Mouse (Mus musculus) MEL (cell line): ENCODE measurements around the gene Tsen2.

Source experiments
- CHD2 ChIP-seq: IDR thresholded peaks from 2 replicates; pipeline ENCODE4 v1.6.1; 2011; ENCODE audit warnings: low read length, improper control_type of control experiment
- CTCF ChIP-seq, 3 experiments: IDR thresholded peaks in 2 of 3; conservative IDR thresholded peaks in 1 of 3; 2 replicates each; pipeline ENCODE4 v1.5.1; 2011 to 2012; ENCODE audit warnings: low read length in 3 of 3, low read depth in 2 of 3, mild to moderate bottlenecking in 2 of 3, improper control_type of control experiment in 1 of 3, inconsistent platforms in 1 of 3, mixed read lengths in 1 of 3, moderate library complexity in 1 of 3; ENCODE audit not compliant: control insufficient read depth in 1 of 3, insufficient read depth in 1 of 3, poor library complexity in 1 of 3, severe bottlenecking in 1 of 3
- E2F4 ChIP-seq: IDR thresholded peaks from 2 replicates; pipeline ENCODE4 v1.6.1; 2011; ENCODE audit warnings: low read depth, low read length, improper control_type of control experiment, borderline replicate concordance
- POLR2A ChIP-seq, 2 experiments: IDR thresholded peaks; 2 replicates each; pipeline ENCODE4 v1.6.1; 2011 to 2012; ENCODE audit warnings: low read length in 2 of 2, mild to moderate bottlenecking in 2 of 2, control low read depth in 1 of 2, improper control_type of control experiment in 1 of 2, low read depth in 1 of 2, moderate library complexity in 1 of 2; ENCODE audit not compliant: control insufficient read depth in 1 of 2, insufficient read depth in 1 of 2, poor library complexity in 1 of 2
- SMC3 ChIP-seq: IDR thresholded peaks from 2 replicates; pipeline ENCODE4 v1.6.1; 2011; ENCODE audit warnings: low read depth, low read length, improper control_type of control experiment
- TAL1 ChIP-seq: IDR thresholded peaks from 2 replicates; pipeline ENCODE4 v1.6.1; 2012; ENCODE audit warnings: mild to moderate bottlenecking, inconsistent platforms, low read length, moderate library complexity, mixed read lengths
- USF1 ChIP-seq: IDR thresholded peaks from 2 replicates; pipeline ENCODE4 v1.6.1; 2014; ENCODE audit warnings: low read depth, mild to moderate bottlenecking, inconsistent platforms, low read length, improper control_type of control experiment, moderate library complexity

DNA sequence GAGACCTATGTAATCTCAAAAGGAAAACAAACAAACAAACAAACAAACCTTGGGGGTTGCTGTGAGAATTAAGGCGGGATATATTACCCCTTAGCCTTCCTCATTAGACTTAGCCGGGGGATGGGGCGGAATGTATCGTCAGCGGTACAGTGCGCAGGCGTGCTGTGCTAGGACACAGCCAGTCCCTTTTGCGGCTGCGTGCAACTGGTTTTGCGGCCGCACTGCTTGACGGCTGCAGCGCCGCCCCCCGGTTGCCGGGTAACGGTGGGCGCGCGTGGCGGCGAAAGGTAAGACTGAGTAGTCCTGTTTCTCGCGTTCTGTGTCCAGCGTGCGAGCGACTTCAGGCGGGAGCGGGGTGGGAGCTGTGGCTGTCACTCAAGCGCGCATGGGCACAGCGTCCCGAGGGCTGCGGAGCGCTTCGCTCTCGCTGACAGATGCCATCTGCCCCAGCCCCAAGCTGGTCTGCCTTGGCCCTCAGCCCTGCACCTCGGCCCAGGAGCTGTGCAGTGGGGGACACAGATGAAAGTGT lies at the start of gene Tsen2:
- TF ChIP-seq CHD2, result 0 out of 2 replicates have a peak, but pooled peaks have one; percentile 10
- no peak for TF ChIP-seq CTCF (IDR thresholded peaks at IDR 0.05 in 2 of 3, conservative IDR thresholded peaks at IDR 0.05 in 1 of 3; ENCODE audit: control insufficient read depth in 1 of 3, insufficient read depth in 1 of 3, low read depth in 2 of 3, low read length in 3 of 3, poor library complexity in 1 of 3, severe bottlenecking in 1 of 3)
- TF ChIP-seq E2F4, result no peak
- TF ChIP-seq SMC3, result no peak
- TF ChIP-seq USF1, result no peak
- no peak for TF ChIP-seq TAL1
- peak; percentile 81 to 89 for TF ChIP-seq POLR2A (IDR thresholded peaks at IDR 0.05; ENCODE audit: control insufficient read depth in 1 of 2, insufficient read depth in 1 of 2, low read depth in 1 of 2, low read length in 2 of 2, poor library complexity in 1 of 2)
